Mouse (Mus musculus): ENCODE measurements at regions not wholly inside any gene's neighbourhood (a gene's known extent, or its start where the extent isn't known, plus 50 kb on each side); places are given as distances from the start of the nearest gene placed in this dataset.

- no peak for ATAC-seq (replicated peaks; ENCODE audit: low FRiP score, low TSS enrichment, poor library complexity, severe bottlenecking)
Observed at GRCm38 (mm10) chr17:4382716-4383115, 611.4 kb upstream of the Arid1b start.

DNA sequence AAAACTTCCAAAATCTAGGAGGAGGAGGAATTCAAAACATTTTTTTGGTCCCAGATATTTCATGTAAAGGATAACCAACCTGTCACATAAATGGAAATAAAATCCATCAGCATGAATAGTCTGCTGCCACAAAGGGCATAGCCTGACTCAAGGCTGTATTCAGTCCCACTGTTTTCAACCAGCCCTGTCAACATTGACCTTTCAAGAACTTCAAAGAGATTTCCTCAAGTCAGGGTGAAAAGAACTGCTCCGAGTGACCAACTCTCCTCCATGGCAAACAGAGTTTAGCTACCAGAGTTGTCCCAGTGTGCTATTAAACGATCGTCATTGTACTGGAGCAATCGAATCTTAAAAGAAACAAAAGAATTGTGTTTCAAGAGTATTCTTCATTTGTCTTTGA is 606.5 kb upstream of the Arid1b start:
- no peak for ATAC-seq (replicated peaks; ENCODE audit: low FRiP score, low TSS enrichment, poor library complexity, severe bottlenecking)

DNA sequence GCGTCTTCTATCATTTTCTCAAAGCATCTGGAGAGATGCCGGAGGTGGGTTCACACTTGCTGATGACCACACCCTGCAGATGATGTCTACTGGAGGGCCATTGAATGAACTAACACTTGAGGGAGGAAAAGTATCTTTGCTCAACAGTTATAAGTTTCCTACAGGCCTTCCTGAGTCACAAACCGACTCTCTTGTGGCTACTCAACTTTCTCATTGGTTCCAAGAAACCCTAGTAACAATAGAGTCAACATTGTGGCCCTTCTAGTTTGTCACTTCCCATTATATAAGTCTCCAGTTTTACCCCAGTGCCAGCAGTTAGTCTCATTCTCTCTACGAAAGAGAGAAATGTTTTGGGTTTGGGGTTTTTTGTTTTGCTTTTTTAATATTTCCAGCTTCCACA is 604.1 kb upstream of the Arid1b start:
- no peak for ATAC-seq (replicated peaks; ENCODE audit: low FRiP score, low TSS enrichment, poor library complexity, severe bottlenecking)

- peak; percentile 63 for ATAC-seq (replicated peaks; ENCODE audit: low FRiP score, low TSS enrichment, poor library complexity, severe bottlenecking)
Observed at GRCm38 (mm10) chr17:4390577-4390976, 603.6 kb upstream of the Arid1b start.

DNA sequence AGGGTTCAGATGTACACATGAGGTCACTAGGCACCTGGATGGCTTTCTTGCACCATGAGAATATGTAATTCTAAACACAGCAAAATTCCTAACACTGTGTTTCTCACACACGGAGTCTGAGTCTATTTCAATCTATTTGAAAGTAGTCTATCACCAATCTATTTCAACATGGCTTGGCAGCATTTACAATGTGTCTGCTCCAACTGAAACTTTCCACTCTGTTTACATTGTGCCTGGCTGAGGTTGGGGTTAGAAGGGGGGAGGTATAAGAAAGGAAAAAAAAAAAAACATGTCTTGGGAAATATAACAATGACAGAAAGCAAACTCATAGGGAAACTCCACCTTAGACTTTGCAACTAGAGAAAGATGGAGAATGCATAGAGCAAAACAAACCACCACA is 602.9 kb upstream of the Arid1b start:
- ATAC-seq (replicated peaks; ENCODE audit: low FRiP score, low TSS enrichment, poor library complexity, severe bottlenecking): no peak

GRCm38 (mm10) chr17:4396119-4396518 is 598.0 kb upstream of the Arid1b start:
- ATAC-seq (replicated peaks; ENCODE audit: low FRiP score, low TSS enrichment, poor library complexity, severe bottlenecking): peak; percentile 97

DNA sequence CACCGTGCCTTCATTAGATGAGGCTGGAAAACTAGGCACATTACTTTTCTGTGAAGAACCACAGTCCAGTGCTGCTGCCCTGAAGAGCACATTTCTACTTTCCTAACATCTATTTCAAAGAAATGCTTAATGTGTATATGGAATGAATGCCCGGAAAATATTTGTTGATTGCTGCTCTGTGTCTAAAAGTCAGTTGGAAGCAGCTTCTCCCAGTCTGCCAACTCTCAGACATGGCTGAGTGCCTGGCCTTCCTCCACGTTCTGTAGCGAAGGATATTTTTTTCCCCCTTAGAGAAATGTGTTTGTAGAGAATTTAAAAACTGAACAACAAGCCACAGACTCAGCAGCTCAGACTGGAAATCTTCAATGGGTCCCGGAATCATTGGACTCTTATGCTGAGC is 576.4 kb upstream of the Arid1b start:
- ATAC-seq (replicated peaks; ENCODE audit: low FRiP score, low TSS enrichment, poor library complexity, severe bottlenecking): no peak

DNA sequence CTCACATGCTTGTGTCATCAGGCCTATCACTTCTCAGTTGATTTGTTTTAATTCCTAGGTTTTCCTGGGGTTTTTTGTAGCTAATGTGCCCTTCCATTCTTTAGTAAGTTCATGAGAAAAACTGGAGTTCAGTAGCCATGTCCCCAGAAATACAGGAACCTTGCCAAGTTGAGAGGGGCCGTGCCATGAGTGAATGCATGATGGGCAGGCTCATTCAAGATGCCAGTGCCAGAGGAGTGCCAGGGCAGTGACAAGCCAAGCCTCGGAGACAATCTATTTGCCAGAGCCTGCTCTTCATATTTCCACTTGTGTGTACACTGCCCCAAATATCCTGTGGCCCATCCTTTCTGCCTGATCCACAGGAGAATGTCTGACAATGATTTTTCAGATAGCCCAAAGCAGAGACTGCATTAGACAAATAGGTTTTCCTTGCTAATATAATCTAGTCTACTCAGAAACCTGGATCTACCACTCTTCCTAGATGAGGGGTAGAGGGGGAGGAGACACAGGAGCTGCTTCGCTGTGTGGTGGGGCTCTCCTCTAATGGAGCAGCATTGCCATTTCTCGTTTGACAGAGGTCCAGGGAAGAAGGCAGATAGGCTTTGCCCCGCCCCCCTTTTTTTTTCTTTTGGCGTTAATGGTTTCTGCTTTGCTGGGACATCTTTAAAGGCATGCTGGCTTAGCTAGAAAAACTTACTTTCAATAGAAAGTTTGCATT is 569.5 kb upstream of the Arid1b start:
- peak; percentile 26; the same call in 1 of the 2 replicates for ATAC-seq (replicated peaks; ENCODE audit: low FRiP score, low TSS enrichment, poor library complexity, severe bottlenecking)

GRCm38 (mm10) chr17:4425342-4425741 is 568.8 kb upstream of the Arid1b start:
- ATAC-seq (replicated peaks; ENCODE audit: low FRiP score, low TSS enrichment, poor library complexity, severe bottlenecking): peak; percentile 75

DNA sequence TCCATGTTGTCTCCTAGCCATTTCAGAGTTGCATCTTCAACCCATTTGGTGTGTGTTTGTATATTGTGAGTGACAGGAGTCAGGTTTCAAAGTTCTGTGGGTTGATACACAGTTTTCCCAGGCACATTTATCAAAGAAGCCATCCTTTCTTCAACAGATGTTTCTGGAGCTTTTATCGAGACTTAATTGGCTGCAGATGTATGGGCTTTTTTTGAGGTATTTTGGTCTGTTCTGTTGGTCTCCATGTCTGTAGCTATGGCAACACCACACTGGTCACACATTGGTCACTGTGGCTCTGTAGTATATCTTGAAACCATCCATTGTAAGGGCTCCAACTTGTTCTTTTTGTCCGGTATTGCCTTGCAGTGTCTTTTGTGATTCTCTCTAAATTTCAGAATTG is 565.1 kb upstream of the Arid1b start:
- peak; percentile 40; the same call in 1 of the 2 replicates for ATAC-seq (replicated peaks; ENCODE audit: low FRiP score, low TSS enrichment, poor library complexity, severe bottlenecking)

- no peak for ATAC-seq (replicated peaks; ENCODE audit: low FRiP score, low TSS enrichment, poor library complexity, severe bottlenecking)
Observed at GRCm38 (mm10) chr17:4445606-4446005, 548.5 kb upstream of the Arid1b start.

GRCm38 (mm10) chr17:4457491-4457890 is 536.6 kb upstream of the Arid1b start:
- ATAC-seq (replicated peaks; ENCODE audit: low FRiP score, low TSS enrichment, poor library complexity, severe bottlenecking): no peak

GRCm38 (mm10) chr17:4461541-4461940 is 532.6 kb upstream of the Arid1b start:
- ATAC-seq (replicated peaks; ENCODE audit: low FRiP score, low TSS enrichment, poor library complexity, severe bottlenecking): no peak

DNA sequence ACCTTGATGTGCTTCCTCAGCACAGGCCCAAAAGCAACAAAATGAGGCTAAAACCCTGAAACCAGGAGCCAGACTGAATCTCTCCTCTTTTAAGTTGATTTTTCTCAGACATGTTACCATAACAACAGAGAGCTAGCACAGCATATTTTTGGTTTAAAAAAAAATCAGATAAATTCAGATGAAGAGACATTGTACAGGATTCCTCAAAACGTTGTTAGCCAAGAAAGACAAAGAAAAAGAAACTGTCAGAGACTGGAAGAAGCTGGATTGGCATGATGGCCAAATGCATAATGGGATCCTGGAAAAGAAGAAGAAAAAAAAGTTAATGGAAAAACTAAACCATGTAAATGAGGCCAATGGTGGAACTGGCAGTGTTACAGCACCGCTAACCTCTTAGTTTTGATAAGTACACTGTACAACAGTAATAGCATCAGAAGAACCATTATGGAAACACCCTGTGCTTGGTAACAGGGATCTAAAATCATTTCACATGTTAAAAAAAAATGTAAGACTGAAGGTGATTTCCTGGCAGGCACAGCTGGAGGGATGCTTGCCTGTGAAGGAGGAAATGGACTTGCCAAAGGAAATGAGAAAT is 529.7 kb upstream of the Arid1b start:
- no peak for ATAC-seq (replicated peaks; ENCODE audit: low FRiP score, low TSS enrichment, poor library complexity, severe bottlenecking)

- ATAC-seq (replicated peaks; ENCODE audit: low FRiP score, low TSS enrichment, poor library complexity, severe bottlenecking): no peak
Observed at GRCm38 (mm10) chr17:4465741-4466140, 528.4 kb upstream of the Arid1b start.

GRCm38 (mm10) chr17:4472412-4472811 is 521.7 kb upstream of the Arid1b start:
- no peak for ATAC-seq (replicated peaks; ENCODE audit: low FRiP score, low TSS enrichment, poor library complexity, severe bottlenecking)

DNA sequence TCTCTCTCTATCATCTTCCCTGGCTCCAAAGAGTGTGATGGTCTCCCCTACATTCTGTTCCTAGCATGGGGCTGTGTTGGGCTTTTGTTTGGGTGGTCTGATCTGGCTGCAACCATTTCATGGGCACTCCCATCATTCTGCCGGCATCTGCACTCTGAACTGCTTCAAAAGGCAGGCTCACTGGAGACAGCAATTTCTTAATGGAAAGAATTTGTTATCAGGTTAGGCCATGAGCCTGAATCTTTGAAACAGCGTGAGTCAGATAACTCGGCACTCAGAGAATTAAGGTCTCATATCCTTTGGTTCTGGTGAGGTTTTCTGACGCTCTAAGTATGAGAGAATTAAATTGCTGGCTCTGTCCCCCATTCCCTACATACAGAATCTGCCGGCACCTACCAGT is 519.8 kb upstream of the Arid1b start:
- peak; percentile 84 for ATAC-seq (replicated peaks; ENCODE audit: low FRiP score, low TSS enrichment, poor library complexity, severe bottlenecking)

DNA sequence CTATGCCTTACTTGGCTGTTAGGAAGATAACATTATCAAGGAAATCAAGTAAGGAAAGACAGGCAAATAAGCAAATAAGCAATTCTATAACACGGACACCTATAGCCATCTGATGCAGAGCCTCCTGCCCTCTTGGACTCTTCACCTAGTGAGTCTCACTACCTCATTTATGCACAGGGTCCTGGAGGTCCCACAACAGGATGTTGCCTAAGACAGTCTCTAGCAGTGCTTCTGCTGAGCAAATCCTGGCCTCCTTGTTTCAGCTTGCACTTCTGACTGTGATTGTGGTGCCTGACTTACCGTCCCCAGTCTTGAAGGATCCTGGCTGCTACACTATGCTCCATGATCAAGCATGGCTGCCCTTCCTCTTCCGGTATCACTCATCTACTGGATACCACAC is 518.5 kb upstream of the Arid1b start:
- no peak for ATAC-seq (replicated peaks; ENCODE audit: low FRiP score, low TSS enrichment, poor library complexity, severe bottlenecking)

- ATAC-seq (replicated peaks; ENCODE audit: low FRiP score, low TSS enrichment, poor library complexity, severe bottlenecking): no peak
Observed at GRCm38 (mm10) chr17:4494392-4494791, 499.7 kb upstream of the Arid1b start.

- ATAC-seq (replicated peaks; ENCODE audit: low FRiP score, low TSS enrichment, poor library complexity, severe bottlenecking): no peak
Observed at GRCm38 (mm10) chr17:4500504-4500903, 493.6 kb upstream of the Arid1b start.

GRCm38 (mm10) chr17:4501029-4501428 is 493.1 kb upstream of the Arid1b start:
- ATAC-seq (replicated peaks; ENCODE audit: low FRiP score, low TSS enrichment, poor library complexity, severe bottlenecking): no peak

All from megakaryocyte-erythroid progenitor cell, adult 5-6 weeks (primary cell).